Mouse (Mus musculus): ENCODE results near the gene Crbn. TPM values are rescaled to one million over a fixed set of nuclear protein-coding genes. Genes with fewer than 3 reads are reported as not detected.

The Crbn gene
- polyA plus RNA-seq, 1 experiment from 2014 or later: 42.1 TPM

DNA sequence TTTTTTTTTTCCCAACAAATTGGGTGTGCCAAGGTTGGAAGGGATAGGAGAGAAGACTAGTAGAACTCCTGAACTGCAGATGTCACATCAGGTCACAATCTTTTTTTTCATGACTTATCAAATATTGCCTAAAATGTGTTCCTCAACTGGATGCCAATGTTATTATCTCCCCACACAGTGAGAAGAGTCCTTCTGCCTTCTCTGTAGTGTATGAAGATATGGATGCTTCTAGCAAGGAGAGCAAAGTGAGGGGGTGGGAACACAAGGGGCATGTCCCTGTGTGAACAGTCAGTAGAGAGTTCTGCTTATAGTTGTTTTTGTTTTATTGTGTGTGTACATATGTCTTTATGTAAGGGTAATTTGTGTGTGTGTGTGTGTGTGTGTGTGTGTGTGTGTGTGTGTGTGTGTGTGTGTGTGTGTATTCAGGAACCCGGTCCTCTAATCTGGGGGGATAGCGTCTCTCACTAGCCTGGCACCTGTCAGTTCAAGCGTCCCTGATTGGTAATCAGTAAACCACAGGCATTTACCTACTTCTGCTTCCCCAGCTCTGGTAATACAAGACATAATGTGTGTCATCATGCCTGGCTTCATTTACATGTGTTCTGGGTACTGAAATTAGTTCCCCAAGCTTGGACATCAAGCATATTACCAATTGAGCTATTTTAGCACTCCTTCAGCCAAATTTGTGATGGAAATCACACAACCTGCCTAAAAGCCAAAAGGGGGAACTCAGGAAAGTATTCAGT is 39.2 kb downstream of the Crbn start:
- WGBS: 83% methylated on average over 3 of the region's 3 CpGs
- Histone ChIP-seq H3K4me3 (replicated peaks) (no peak overlapping the region), H3K9ac (no peak overlapping the region), H3K27ac (no peak overlapping the region), H3K9me3 (no peaks in the 10 kb centered on the region), H3K4me1 (no peaks in the 10 kb centered on the region), H3K36me3 (no peaks in the 10 kb centered on the region), H3K27me3 (replicated peaks) (no peaks in the 10 kb centered on the region), H3K4me2 (no peak overlapping the region)
- no peak for ATAC-seq (ENCODE audit: insufficient read depth, low FRiP score, low read depth)

DNA sequence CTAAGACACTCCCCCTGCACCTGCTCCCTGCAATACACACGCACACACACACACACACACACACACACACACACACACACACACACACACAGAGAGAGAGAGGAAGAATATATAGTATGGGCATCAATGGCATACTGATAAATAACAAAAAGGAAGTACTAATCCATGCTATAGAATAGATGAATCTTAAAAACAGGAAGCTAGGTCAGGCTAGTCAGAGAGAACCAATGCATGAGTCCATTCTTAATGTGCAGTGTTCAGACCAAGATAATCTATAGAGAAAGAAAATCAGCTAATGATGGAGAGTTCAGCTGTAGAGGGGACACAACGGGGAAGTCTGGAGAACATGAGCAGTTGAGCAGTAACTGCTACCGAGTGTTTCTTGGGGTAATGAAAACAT is 41.6 kb downstream of the Crbn start:
- no peak for ATAC-seq (ENCODE audit: insufficient read depth, low FRiP score, low read depth)
- no peak overlapping the region for H3K4me3 ChIP-seq (replicated peaks)
- H3K36me3 ChIP-seq: no peaks in the 10 kb centered on the region
- no peak overlapping the region for H3K9ac ChIP-seq
- WGBS: 70% methylated on average over 3 of the region's 3 CpGs
- no peak overlapping the region for H3K27ac ChIP-seq
- H3K4me2 ChIP-seq: no peak overlapping the region
- no peaks in the 10 kb centered on the region for H3K9me3 ChIP-seq
- H3K27me3 ChIP-seq (replicated peaks): no peaks in the 10 kb centered on the region
- H3K4me1 ChIP-seq: no peaks in the 10 kb centered on the region

DNA sequence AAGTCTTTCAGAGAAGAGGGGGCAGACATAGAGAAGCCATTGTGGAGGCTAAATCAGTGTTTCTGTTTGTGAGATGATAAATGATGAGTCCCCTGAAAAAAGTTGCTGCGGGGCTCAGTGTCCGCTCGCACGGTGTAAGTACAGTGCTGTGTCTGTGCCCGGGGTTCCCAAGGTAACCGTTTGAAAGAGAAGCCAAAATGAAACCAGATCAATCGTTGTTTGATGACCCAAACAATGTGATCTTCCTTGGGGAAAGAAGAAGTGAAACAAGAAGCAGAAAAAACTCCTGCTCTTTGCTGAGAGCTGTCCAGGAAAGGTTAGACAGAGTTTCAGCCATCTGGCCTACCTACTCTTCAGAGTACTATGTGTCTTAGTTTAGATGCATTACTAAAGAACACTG is 49.6 kb downstream of the Crbn start:
- no peaks in the 10 kb centered on the region for H3K36me3 ChIP-seq
- no peak overlapping the region for H3K27ac ChIP-seq
- H3K9ac ChIP-seq: no peak overlapping the region

DNA sequence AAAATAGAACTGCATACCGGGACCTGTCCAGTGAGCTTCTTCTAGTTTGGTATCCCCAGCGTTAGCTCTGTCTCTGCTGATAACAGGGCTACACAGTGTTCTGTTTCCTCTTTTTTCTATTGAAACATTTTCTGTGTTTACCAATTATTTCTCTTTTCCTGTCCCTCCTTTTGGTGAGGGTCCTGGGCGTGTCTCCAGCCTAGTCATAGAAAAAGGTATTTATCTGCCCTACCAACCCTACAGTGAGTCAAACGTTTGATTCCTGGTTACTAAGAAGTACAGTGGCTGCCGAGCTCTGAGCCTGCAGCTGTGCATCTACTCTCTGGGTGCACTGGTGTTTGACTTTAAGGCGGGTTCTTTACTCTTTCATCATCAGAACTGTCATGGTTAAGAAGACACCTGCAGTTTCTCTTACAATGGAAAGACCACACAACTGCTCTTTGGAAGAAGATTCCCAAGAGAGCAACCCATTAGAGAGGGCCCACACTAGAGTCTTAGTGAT is 50.9 kb downstream of the Crbn start, which contains the start of gene Il5ra:
Gene Il5ra, minus strand, starts transcription at position 151 of the 502 bp plus-strand sequence.
- Histone ChIP-seq H3K9ac (no peak within 1 kb of the TSS), H3K27ac (no peak within 1 kb of the TSS), H3K4me2 (no peak within 1 kb of the TSS), H3K4me3 (replicated peaks) (no peak within 1 kb of the TSS), H3K36me3 (no peaks in the 10 kb centered on the region), H3K4me1 (no peaks in the 10 kb centered on the region), H3K9me3 (no peaks in the 10 kb centered on the region), H3K27me3 (replicated peaks) (no peaks in the 10 kb centered on the region)
- ATAC-seq (ENCODE audit: insufficient read depth, low FRiP score, low read depth): no peak
- 52% methylated on average over 6 of the region's 6 CpGs for WGBS

More for the DNA sequence above, 49.6 kb downstream of the Crbn start:
- Histone ChIP-seq H3K4me2 (no peak overlapping the region), H3K9me3 (no peaks in the 10 kb centered on the region), H3K27me3 (replicated peaks) (no peaks in the 10 kb centered on the region), H3K4me1 (no peaks in the 10 kb centered on the region), H3K4me3 (replicated peaks) (no peak overlapping the region)
- WGBS: 70% methylated on average over 7 of the region's 7 CpGs
- ATAC-seq (ENCODE audit: insufficient read depth, low FRiP score, low read depth): no peak

DNA sequence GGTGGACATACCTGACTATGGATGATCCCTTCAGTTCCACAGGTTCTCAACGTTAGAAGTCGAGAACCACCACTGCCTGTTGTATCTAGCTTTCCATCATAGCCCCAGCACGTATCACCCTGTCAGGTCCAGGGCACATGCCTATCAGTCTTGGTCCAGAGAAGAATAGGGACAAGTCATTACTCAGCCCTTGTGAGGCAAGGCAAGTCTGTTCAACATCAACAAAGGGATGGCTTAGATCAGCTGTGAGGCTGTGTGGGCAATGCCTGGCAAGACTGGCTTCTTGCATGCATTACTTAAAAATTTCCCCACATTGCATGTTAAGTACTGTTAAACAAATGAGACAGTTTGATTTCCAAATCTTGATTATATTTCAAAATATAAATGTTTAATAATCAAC is 52.1 kb downstream of the Crbn start:
- H3K36me3 ChIP-seq: no peaks in the 10 kb centered on the region
- no peaks in the 10 kb centered on the region for H3K27me3 ChIP-seq (replicated peaks)
- no peaks in the 10 kb centered on the region for H3K4me1 ChIP-seq
- H3K4me3 ChIP-seq (replicated peaks): no peak overlapping the region
- no peak for ATAC-seq (ENCODE audit: insufficient read depth, low FRiP score, low read depth)
- H3K9me3 ChIP-seq: no peaks in the 10 kb centered on the region
- no peak overlapping the region for H3K9ac ChIP-seq
- 68% methylated on average over 3 of the region's 3 CpGs for WGBS
- no peak overlapping the region for H3K27ac ChIP-seq
- H3K4me2 ChIP-seq: no peak overlapping the region

DNA sequence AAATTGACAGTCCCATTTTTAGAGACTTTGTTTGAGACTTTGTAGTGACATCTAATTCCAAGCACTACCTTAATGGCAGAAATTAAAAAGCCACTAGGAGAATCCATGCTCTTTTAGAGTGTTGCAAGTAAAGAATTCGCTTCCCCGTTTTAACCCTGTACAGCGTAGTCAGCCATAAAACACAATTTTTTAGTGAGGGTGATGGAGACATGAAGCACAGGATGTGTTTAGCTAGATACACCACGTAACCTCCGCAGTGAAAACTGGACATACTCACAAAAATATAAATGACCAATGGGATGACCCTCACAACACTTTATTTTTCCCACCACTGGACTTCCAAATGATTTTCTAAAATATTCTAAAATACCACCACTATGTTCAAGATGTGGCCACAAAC is 52.6 kb downstream of the Crbn start:
- no peak overlapping the region for H3K4me3 ChIP-seq (replicated peaks)
- H3K4me2 ChIP-seq: no peak overlapping the region
- no peak for ATAC-seq (ENCODE audit: insufficient read depth, low FRiP score, low read depth)
- H3K27me3 ChIP-seq (replicated peaks): no peaks in the 10 kb centered on the region
- H3K27ac ChIP-seq: no peak overlapping the region
- H3K4me1 ChIP-seq: no peaks in the 10 kb centered on the region
- H3K9me3 ChIP-seq: no peaks in the 10 kb centered on the region
- 91% methylated on average over 5 of the region's 5 CpGs for WGBS
- no peak overlapping the region for H3K9ac ChIP-seq
- H3K36me3 ChIP-seq: no peaks in the 10 kb centered on the region

DNA sequence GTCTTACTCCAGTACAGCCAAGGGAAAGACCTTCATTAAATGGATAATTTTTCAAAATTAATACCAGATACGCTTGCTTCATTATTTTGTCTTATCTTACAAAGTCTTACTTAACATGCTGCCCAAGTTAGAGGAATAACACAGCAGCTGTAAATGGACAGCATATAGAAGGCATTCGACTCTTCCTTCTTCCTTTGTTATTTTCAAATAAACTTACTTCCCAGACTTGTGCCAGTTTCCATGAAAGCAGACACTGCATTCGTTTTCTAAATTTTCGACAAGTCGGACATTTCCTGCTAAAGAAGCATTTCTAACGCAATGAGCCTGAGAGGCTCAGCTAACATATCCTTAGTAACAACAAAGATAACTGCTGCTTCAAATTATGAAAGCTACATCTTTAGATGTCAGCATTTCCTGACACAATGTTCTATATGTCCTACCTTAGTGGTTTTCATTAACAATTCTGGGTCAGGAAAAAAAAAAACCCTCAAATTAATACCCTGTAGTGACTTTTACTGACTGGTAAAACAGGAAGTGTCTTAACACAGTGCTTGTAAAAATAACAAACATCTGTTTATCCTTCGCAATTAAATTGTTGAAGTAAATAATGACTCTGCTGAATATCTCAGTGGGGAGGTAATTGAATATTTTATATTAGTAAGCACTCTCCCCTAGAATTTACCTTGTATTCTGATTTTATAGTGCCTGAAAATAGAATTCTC is 54.0 kb downstream of the Crbn start:
- 62% methylated on average over 7 of the region's 7 CpGs for WGBS
- H3K36me3 ChIP-seq: no peaks in the 10 kb centered on the region
- no peak overlapping the region for H3K4me3 ChIP-seq (replicated peaks)
- H3K4me1 ChIP-seq: no peaks in the 10 kb centered on the region
- no peak for ATAC-seq (ENCODE audit: insufficient read depth, low FRiP score, low read depth)
- no peak overlapping the region for H3K4me2 ChIP-seq
- no peak overlapping the region for H3K27ac ChIP-seq
- H3K9ac ChIP-seq: no peak overlapping the region
- H3K9me3 ChIP-seq: no peaks in the 10 kb centered on the region
- no peaks in the 10 kb centered on the region for H3K27me3 ChIP-seq (replicated peaks)

DNA sequence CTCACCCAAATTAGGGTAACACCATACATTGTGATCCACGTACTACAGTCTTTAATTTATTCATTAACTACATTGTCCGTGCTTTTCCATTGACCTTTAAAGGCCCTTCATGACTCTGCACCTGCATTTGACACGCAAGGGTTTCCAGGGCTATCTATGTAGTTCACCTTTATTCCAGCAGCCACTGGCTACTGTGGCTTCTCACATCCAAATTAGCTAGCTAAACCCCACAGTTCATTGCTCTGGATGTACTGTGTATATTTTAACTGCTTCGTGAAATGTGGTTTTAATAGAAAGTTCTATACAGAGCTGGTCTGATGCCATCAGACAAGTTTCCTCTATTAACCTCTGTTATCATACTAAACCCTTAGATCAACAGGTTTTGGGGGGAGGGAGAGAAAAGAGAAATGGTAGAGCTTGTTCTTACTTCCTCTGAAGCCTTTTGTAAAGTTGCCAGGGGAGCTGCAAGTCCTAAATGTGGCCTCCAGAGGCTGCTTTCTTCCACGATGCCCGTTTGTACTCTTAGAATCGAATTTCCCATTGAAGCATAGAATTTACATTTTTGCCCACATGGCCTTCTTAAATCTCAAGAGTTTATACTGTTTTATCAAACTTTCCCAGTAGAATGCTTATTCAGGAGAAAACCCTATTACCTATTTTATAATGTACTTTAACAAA is 56.2 kb downstream of the Crbn start:
- 78% methylated on average over 7 of the region's 7 CpGs for WGBS
- H3K9ac ChIP-seq: no peak overlapping the region
- H3K27ac ChIP-seq: no peak overlapping the region
- H3K27me3 ChIP-seq (replicated peaks): no peaks in the 10 kb centered on the region
- no peaks in the 10 kb centered on the region for H3K36me3 ChIP-seq
- H3K4me1 ChIP-seq: no peaks in the 10 kb centered on the region
- no peak overlapping the region for H3K4me3 ChIP-seq (replicated peaks)
- no peak overlapping the region for H3K4me2 ChIP-seq
- no peak for ATAC-seq (ENCODE audit: insufficient read depth, low FRiP score, low read depth)
- H3K9me3 ChIP-seq: no peaks in the 10 kb centered on the region

DNA sequence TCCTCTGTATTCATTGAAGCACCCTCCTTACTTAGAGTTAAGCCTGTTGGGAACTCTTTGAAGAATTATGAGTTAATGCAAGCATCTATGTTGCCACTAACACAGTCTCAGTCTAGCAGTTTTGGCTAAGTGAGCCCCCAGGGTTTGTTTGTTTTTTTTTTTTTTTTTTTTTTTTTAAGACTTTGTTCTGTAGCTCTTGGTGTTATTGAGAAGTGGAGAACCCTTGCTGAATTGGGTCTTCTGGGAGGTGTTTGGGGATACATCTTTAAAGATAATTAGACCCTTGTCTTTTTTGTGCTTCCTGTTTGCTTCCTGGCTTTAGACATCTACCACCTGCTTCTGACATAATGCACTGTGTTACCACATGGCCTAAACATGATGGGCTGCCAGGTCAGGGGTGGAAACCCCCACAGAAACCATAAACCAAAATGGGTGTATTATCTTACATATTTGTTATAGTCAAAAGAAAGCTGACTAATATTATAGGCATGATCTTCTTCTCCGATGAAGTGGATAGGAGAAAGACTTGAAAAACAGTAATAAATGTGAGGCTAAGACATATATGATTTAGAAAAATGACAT is 59.5 kb downstream of the Crbn start:
- 72% methylated on average over 1 of the region's 1 CpGs for WGBS
- no peak overlapping the region for H3K9ac ChIP-seq
- no peak overlapping the region for H3K27ac ChIP-seq
- no peaks in the 10 kb centered on the region for H3K4me1 ChIP-seq
- H3K4me3 ChIP-seq (replicated peaks): no peak overlapping the region
- no peak overlapping the region for H3K4me2 ChIP-seq
- H3K36me3 ChIP-seq: no peaks in the 10 kb centered on the region
- no peak for ATAC-seq (ENCODE audit: insufficient read depth, low FRiP score, low read depth)
- H3K9me3 ChIP-seq: no peaks in the 10 kb centered on the region
- H3K27me3 ChIP-seq (replicated peaks): no peaks in the 10 kb centered on the region

DNA sequence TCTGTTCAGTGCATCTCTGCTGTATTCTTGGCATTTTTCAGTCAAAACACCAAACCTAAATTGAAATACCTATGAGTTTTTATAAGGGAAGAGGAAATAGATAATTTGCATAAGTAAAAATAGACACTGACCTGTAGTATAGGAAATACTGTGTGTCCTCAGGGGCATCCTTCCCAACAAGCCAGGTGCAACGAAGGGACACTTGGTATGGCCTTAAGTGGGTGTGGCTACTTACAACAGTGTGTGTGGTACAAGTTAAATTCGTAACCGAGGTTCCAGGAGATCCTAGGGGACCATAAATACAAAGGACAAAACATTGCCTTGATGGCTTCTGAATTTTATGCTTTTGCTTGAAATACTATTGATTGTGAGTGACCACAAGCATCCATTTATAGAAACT is 61.6 kb downstream of the Crbn start:
- Histone ChIP-seq H3K9ac (no peak overlapping the region), H3K36me3 (no peaks in the 10 kb centered on the region), H3K27me3 (replicated peaks) (no peaks in the 10 kb centered on the region), H3K27ac (no peak overlapping the region), H3K4me3 (replicated peaks) (no peak overlapping the region), H3K4me2 (no peak overlapping the region), H3K4me1 (no peaks in the 10 kb centered on the region), H3K9me3 (no peaks in the 10 kb centered on the region)
- WGBS: 71% methylated on average over 3 of the region's 3 CpGs
- ATAC-seq (ENCODE audit: insufficient read depth, low FRiP score, low read depth): no peak

DNA sequence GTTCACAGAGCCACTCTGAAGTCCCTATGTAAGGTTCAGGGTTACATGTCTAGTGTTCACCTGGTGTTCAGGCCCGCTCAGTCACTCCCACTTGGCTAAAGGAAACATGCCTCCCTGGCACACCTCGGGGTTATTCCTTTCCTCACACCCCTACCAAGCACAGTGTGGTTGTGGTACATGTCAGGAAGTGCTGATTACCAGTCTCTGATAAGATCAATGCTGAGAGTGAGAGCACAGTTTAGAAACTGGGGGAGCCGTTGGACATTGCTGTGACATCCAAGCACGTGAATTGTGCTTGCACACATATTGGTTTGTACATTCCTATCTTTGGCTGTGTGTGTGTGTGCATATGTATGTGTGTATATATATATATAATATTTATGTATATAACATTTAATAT is 67.3 kb downstream of the Crbn start:
- no peaks in the 10 kb centered on the region for H3K27me3 ChIP-seq (replicated peaks)
- no peaks in the 10 kb centered on the region for H3K4me1 ChIP-seq
- H3K36me3 ChIP-seq: no peaks in the 10 kb centered on the region
- no peak for ATAC-seq (ENCODE audit: insufficient read depth, low FRiP score, low read depth)
- WGBS: 77% methylated on average over 4 of the region's 4 CpGs
- no peaks in the 10 kb centered on the region for H3K9me3 ChIP-seq
- no peak overlapping the region for H3K4me2 ChIP-seq
- no peak overlapping the region for H3K27ac ChIP-seq
- no peak overlapping the region for H3K9ac ChIP-seq
- H3K4me3 ChIP-seq (replicated peaks): no peak overlapping the region

All from stomach, embryonic 15.5 days (tissue).